Mouse (Mus musculus) brain, embryonic 18.5 days (tissue): ENCODE measurements around the gene Tns3.

ENCODE experiments used
- DNase-seq: peaks from one replicate; pipeline ENCODE4 v3.0.0-alpha.2; 2012; ENCODE audit warnings: low read depth, low spot score

Gene Tns3

DNA sequence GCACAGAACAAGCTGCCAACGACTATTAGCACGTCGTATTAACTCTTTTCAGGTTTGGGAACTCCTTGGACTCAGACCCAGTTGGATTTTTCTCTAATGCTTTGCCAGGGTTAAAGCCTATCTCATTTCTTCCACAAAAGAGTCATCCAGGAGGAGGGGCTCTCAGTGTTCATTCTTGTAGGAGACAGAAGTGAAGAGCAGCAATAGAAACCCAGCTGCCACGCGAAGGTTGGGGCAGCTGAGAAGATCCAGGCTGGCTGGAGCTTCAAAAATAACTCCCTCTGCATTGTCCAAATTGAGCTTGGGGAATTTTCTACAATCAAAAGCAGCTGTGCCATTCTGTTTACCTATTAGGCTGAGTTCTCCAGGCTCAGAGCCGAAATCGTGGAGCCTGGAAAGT is 16.3 kb upstream of the Tns3 start:
- DNase-seq = no peak

DNA sequence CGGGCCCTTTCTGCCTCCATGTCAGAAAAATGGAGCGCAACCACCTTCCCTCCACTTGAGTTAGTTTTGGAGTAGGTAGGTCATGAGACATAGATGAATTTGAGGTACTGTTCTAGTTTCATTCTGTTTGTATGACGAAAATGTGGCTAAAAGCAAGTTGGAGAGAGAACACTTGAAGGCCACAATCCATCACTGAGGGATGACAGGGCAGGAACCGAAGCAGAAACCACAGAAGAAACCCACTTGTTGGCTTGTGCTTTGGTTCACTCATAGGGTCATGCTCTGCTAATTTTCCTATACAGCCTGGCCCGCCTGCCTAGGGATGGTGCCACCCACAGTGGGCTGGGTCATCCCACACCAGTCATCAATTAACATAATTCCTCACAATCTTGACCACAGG is 14.9 kb upstream of the Tns3 start:
- no peak for DNase-seq

- DNase-seq = no peak
These were observed 14.1 kb upstream of the Tns3 start for GRCm38 (mm10) chr11:8678260-8678995.

- no peak for DNase-seq
These were observed 11.6 kb upstream of the Tns3 start for GRCm38 (mm10) chr11:8675701-8676474.

DNA sequence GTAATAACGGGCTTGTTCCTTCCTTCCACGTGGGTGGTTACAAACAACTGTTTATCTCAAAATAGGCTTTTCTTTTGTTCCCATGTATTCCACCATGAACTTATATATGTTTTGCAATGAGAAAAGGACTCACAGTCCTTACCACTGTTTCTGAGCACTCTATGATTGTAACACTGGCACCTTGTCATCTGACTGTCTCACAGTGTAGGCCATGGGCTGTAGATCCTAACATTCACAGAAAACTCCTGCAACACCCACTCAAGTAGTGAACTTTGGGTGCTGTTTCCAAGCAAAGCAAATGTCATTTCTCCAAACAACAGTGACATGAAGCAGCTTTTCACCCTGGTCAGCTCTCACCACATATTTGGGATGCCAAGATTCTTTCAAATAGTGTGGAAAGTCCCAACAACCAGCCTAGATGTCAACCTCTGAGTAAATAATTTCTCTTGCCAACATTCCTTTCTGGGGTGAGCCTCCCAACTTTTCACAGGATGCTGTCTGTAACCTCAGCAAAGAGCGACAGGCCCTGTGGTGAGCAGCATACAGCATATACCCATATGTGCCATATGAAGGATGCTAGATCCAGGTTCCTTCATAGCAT is 10.3 kb upstream of the Tns3 start:
- DNase-seq = no peak

GRCm38 (mm10) chr11:8671698-8672097 is 7.4 kb upstream of the Tns3 start:
- no peak for DNase-seq

- no peak for DNase-seq
These were observed 4.8 kb upstream of the Tns3 start for GRCm38 (mm10) chr11:8669138-8669537.

DNA sequence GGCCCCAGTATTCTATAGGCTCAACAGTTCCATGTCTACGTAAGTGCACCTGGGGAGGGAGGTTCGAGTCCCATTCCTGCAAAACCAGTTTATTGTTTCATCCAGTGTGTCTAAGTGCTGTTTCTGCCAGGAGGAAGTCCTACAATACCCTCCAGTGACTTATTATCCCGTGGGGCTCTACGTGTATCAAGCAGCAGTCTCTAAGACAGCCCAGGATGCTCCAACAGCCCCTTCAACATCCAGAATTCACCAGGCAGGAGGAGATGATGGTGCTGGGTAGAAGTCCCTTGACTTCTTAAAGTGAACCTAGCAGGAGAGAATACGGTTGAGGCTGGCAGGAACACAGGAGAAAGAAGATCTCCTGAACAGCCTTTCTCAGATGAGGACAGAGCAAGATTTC is 462 bp upstream of the Tns3 start:
- no peak for DNase-seq

DNA sequence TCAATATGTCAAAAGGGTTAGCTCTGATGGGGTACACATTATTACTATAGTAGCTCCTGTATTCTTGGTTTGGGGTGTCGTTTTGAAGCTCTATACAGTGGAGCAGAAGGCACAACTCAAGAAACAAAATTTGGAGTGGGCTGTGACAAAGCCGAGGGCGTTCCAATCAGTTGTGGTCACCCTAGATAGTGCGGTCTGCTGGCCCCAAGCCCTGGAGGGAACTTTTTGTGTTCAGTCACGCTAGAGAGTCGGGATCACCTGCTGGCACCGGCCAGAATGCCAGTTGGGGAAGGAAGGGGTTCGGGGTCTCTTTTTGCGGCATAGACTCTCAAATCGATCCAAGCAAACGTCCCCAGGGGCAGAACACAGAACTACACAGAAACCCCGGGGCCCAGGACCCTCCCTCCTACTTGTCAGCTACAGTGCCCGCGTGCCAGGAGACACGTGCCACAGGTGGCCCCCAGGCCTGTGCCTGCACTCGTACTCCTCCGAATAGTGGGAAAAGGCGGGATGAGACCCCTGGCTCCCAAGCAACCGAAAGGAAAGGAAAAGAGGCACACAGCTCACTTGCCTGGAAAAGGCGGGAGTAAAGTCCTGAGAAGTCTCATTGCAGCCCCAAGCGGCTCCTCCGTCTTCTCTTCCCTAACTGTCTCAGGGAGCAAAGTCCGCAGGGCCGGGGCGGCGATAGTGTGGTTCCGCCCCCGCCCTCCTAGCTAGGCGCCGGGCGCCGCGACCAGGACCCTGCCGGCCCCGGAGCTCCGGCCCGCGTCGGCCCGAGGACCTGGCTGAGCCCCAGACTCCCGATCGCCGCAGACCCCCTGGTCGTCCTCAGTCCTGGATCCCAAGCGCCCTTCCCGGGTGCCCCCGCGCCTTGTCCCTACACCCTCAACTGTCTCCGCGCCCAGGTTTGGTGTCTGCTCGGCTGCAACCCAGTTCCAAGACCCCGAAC is 617 bp downstream of the Tns3 start:
- no peak for DNase-seq

DNA sequence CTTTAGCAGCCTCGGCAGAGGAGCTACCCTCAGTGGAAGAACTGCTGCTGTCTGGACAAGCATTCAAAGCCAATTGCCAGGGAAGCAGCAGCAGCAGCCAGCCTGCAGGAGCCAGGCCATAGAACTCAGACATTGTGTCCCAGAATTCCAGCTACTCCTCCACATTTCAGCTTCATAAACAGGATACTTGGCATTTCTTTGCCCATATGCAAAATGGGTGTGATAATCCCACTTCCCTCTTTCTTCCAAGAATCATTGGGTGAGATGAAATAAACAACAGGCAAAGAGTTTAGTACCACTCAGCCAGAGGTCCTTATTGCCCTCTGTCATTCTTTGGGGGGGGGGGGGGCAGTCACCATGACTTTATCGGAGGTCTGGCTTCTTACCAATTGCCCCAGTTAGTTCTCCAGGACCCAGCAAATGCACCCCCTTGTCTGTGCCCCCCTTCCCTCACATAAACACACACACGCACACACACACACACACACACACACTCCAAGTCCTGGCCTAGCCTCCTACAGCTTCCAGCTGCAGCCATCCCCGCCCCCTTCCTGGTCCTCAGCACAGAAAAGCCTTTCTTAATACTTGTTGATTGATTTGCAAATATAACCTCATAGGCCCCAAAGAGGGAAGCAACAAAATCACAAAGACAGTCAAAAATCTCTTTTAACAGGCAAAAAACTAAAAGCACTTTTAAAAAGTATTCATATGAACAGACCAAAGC is 1.5 kb downstream of the Tns3 start:
- no peak for DNase-seq

- DNase-seq = no peak
These were observed 3.4 kb downstream of the Tns3 start for GRCm38 (mm10) chr11:8660951-8661350.

- no peak for DNase-seq
These were observed 4.5 kb downstream of the Tns3 start for GRCm38 (mm10) chr11:8659851-8660250.

DNA sequence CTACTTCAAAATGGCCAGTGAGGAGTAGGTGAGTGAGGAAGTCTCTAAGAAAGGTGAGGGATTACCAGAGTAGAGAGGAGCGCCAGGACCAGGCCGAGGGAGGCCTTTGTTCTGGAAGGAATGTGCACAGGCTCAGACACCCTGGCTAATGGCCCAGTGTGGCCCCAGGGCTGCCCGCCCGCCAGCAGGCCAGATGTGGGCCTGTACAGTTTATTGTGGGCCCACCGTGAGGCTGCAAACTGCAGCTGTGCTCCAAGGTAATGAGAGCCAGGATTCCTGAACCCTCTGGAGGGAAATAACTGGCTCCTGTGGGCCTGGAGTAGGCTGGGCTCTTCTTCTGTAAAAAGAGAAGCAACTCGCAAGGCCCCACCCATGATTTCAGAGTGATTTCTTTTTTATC is 5.3 kb downstream of the Tns3 start:
- no peak for DNase-seq

- no peak for DNase-seq
These were observed 6.8 kb downstream of the Tns3 start for GRCm38 (mm10) chr11:8657493-8657892.

GRCm38 (mm10) chr11:8656448-8657393 is 7.6 kb downstream of the Tns3 start:
- DNase-seq = no peak

GRCm38 (mm10) chr11:8653800-8654295 is 10.5 kb downstream of the Tns3 start:
- no peak for DNase-seq

DNA sequence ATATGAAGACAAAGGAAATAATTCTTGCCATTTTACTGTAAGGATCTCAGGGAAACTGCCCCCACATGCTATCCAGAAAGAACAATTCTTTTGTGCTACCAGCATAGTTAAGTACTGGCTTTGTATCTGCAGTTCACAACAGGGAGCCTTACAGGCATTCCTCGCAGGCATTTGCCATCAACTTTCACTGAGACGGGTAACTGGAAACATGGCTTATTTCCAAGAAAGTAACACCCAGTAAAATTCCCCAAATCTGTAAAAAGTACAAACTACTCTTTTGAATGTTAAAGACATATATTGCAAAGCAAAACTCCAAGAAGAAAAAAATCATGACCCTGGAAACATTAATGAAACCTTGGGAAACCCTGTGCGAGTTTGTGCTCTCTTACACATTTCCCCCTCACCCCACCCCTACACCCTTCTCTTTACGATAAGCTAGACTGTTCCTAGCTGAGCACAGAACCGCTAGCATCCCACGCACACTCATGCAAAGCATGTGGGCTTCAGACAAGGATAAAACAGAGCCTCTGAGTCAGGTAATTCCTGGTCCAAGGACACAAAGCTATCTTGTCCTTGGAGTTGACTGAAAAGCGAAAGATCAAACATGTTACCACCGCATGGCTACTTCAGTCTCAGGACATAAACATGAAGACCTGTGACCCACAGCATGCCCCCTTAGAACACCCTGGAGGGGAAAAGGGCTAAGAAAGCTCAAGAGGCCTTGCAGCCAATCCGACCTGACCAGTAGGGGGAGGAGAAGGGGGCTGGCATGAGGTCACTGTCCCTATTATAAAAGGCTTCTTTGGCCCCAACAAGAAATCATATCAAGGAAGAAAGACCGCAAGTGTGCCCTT is 11.3 kb downstream of the Tns3 start:
- DNase-seq = no peak

GRCm38 (mm10) chr11:8652116-8652714 is 12.1 kb downstream of the Tns3 start:
- no peak for DNase-seq
